Mouse (Mus musculus): ENCODE results near the gene 1500015O10Rik.

The 1500015O10Rik gene

GRCm38 (mm10) chr1:43730491-43730924 lies at the start of gene 1500015O10Rik:
Gene 1500015O10Rik, plus strand, starts transcription at chr1:43730602.
- DNase-seq (ENCODE audit: low spot score in 2 of 2), result peak; percentile 70 to 71

GRCm38 (mm10) chr1:43689983-43690382 lies 40.4 kb upstream of the 1500015O10Rik start:
- no peak for DNase-seq (ENCODE audit: low spot score in 2 of 2)

- no peak for DNase-seq (ENCODE audit: low spot score in 2 of 2)
These were observed 39.9 kb upstream of the 1500015O10Rik start for GRCm38 (mm10) chr1:43690507-43690906.

GRCm38 (mm10) chr1:43694076-43694475 lies 36.3 kb upstream of the 1500015O10Rik start:
- no peak for DNase-seq (ENCODE audit: low spot score in 2 of 2)

GRCm38 (mm10) chr1:43694851-43695545 lies 35.4 kb upstream of the 1500015O10Rik start:
- peak; percentile 73 to 75 for DNase-seq (ENCODE audit: low spot score in 2 of 2)

- peak in 1 of 2 experiments; percentile 20 for DNase-seq (ENCODE audit: low spot score in 2 of 2)
These were observed 31.8 kb upstream of the 1500015O10Rik start for GRCm38 (mm10) chr1:43698577-43699000.

- DNase-seq (ENCODE audit: low spot score in 2 of 2), result no peak
These were observed 15.6 kb upstream of the 1500015O10Rik start for GRCm38 (mm10) chr1:43714841-43715240.

- DNase-seq (ENCODE audit: low spot score in 2 of 2), result no peak
These were observed 12.4 kb upstream of the 1500015O10Rik start for GRCm38 (mm10) chr1:43717967-43718366.

- DNase-seq (ENCODE audit: low spot score in 2 of 2), result no peak
These were observed 11.6 kb upstream of the 1500015O10Rik start for GRCm38 (mm10) chr1:43718793-43719192.

- no peak for DNase-seq (ENCODE audit: low spot score in 2 of 2)
These were observed 7.9 kb upstream of the 1500015O10Rik start for GRCm38 (mm10) chr1:43722459-43722858.

- DNase-seq (ENCODE audit: low spot score in 2 of 2), result no peak
These were observed 1.7 kb downstream of the 1500015O10Rik start for GRCm38 (mm10) chr1:43732100-43732499.

- DNase-seq (ENCODE audit: low spot score in 2 of 2), result no peak
These were observed 2.3 kb downstream of the 1500015O10Rik start for GRCm38 (mm10) chr1:43732657-43733056.

GRCm38 (mm10) chr1:43737812-43738518 lies 7.6 kb downstream of the 1500015O10Rik start:
- peak in 1 of 2 experiments; percentile 60 for DNase-seq (ENCODE audit: low spot score in 2 of 2)

- no peak for DNase-seq (ENCODE audit: low spot score in 2 of 2)
These were observed 8.1 kb downstream of the 1500015O10Rik start for GRCm38 (mm10) chr1:43738519-43738894.

GRCm38 (mm10) chr1:43754448-43755312 lies 24.3 kb downstream of the 1500015O10Rik start:
- no peak for DNase-seq (ENCODE audit: low spot score in 2 of 2)

GRCm38 (mm10) chr1:43760085-43760484 lies 29.7 kb downstream of the 1500015O10Rik start:
- no peak for DNase-seq (ENCODE audit: low spot score in 2 of 2)

- DNase-seq (ENCODE audit: low spot score in 2 of 2), result no peak
These were observed 34.1 kb downstream of the 1500015O10Rik start for GRCm38 (mm10) chr1:43764481-43764880.

GRCm38 (mm10) chr1:43766328-43766727 lies 35.9 kb downstream of the 1500015O10Rik start:
- DNase-seq (ENCODE audit: low spot score in 2 of 2), result no peak

GRCm38 (mm10) chr1:43768385-43768990 lies 38.1 kb downstream of the 1500015O10Rik start:
- DNase-seq (ENCODE audit: low spot score in 2 of 2), result no peak

- no peak for DNase-seq (ENCODE audit: low spot score in 2 of 2)
These were observed 38.9 kb downstream of the 1500015O10Rik start for GRCm38 (mm10) chr1:43769348-43769747.

- DNase-seq (ENCODE audit: low spot score in 2 of 2), result no peak
These were observed 39.6 kb downstream of the 1500015O10Rik start for GRCm38 (mm10) chr1:43770032-43770431.

GRCm38 (mm10) chr1:43772694-43773093 lies 42.3 kb downstream of the 1500015O10Rik start:
- DNase-seq (ENCODE audit: low spot score in 2 of 2), result no peak

All from frontal cortex, postnatal 10 days (tissue).